23 mouse cellular contexts compared by ENCODE assay signal in genomic region chr7:27834131-27834530, GRCm38 (mm10). TPM values are rescaled to one million over a fixed set of nuclear protein-coding genes. Genes with fewer than 3 reads are reported as not detected.
DNase-seq lines count a peak whose midpoint lies in the region; ATAC-seq lines count a peak whose summit lies in the region.
"Had no signal": no experiment of that assay in that cellular context is flagged by ENCODE, and none has a peak within 500 bp of the region (broad histone marks: within the 10 kb centered on the region; RNA-seq: fewer than 3 reads in every experiment).

No protein-coding gene starts in this region.

- no peaks in the 10 kb centered on the region for H3K9me3 ChIP-seq in heart, embryonic 13.5 days
- no peaks in the 10 kb centered on the region for H3K9me3 ChIP-seq in megakaryocyte, embryonic 14.5 days
- H3K9me3 ChIP-seq: embryonic facial prominence, embryonic 13.5 days; embryonic facial prominence, embryonic 15.5 days; forebrain, embryonic 10.5 days; forebrain, embryonic 12.5 days had no signal

- WGBS in heart, embryonic 13.5 days = 57% methylated on average over 2 of the region's 2 CpGs

- H3K27me3 ChIP-seq in heart, embryonic 13.5 days (replicated peaks) = 0 out of 2 replicates have a peak, but pooled peaks cover 3% of the 10 kb centered on the region
- peaks cover 2% of the 10 kb centered on the region for H3K27me3 ChIP-seq in megakaryocyte, embryonic 14.5 days (replicated peaks)
- H3K27me3 ChIP-seq: embryonic facial prominence, embryonic 13.5 days; embryonic facial prominence, embryonic 15.5 days had no signal

- 0 out of 2 replicates have a peak, but pooled peaks have one; percentile 57 for ATAC-seq in heart, embryonic 13.5 days (ENCODE audit: extremely low read depth, insufficient number of reproducible peaks, low FRiP score, low TSS enrichment)
- no peak for ATAC-seq in megakaryocyte, adult 5-6 weeks (ENCODE audit: poor library complexity, severe bottlenecking)
- ATAC-seq: forebrain, embryonic 14.5 days; forebrain, embryonic 16.5 days had no signal

- peaks cover 3% of the 10 kb centered on the region for H3K4me1 ChIP-seq in heart, embryonic 13.5 days
- peaks cover 33% of the 10 kb centered on the region for H3K4me1 ChIP-seq in megakaryocyte, embryonic 14.5 days

- H3K4me2 ChIP-seq in heart, embryonic 13.5 days = no peak overlapping the region
- H3K4me2 ChIP-seq: embryonic facial prominence, embryonic 13.5 days; embryonic facial prominence, embryonic 15.5 days; forebrain, embryonic 12.5 days had no signal

- DNase-seq in heart, adult 11 months = peak; percentile 46
- no peak for DNase-seq in heart, adult 18-20 months
- no peak for DNase-seq in heart, postnatal 14 days
- DNase-seq: adrenal gland, adult 2 months; adrenal gland, postnatal 10 days; adrenal gland, postnatal 25 days; cerebellum, adult 11 months; cerebellum, adult 18-20 months; cerebellum, adult 8-10 months; cerebellum, adult 9-11 months; cerebellum, postnatal 14 days; cerebellum, postnatal 36 days; embryo, embryonic 11 days had no signal

- intact Hi-C loops in heart, postnatal 14 days (cut with DNase I) = no loop called here

- H3K27ac ChIP-seq in heart, embryonic 13.5 days (replicated peaks) = no peak overlapping the region
- H3K27ac ChIP-seq: embryonic facial prominence, embryonic 13.5 days; embryonic facial prominence, embryonic 15.5 days; forebrain, embryonic 10.5 days; forebrain, embryonic 12.5 days had no signal

- no peak overlapping the region for H3K9ac ChIP-seq in heart, embryonic 13.5 days
- H3K9ac ChIP-seq: embryonic facial prominence, embryonic 13.5 days; embryonic facial prominence, embryonic 15.5 days; forebrain, embryonic 12.5 days had no signal

- no peaks in the 10 kb centered on the region for H3K36me3 ChIP-seq in heart, embryonic 13.5 days
- H3K36me3 ChIP-seq in megakaryocyte, embryonic 14.5 days (replicated peaks; ENCODE audit: low read length) = no peaks in the 10 kb centered on the region
- H3K36me3 ChIP-seq: embryonic facial prominence, embryonic 13.5 days; embryonic facial prominence, embryonic 15.5 days; forebrain, embryonic 10.5 days; forebrain, embryonic 12.5 days had no signal

- H3K4me3 ChIP-seq in heart, embryonic 13.5 days = no peak overlapping the region
- peak overlapping the region; percentile 9 for H3K4me3 ChIP-seq in megakaryocyte, embryonic 14.5 days (replicated peaks)
- H3K4me3 ChIP-seq: embryonic facial prominence, embryonic 13.5 days; embryonic facial prominence, embryonic 15.5 days; erythroblast, embryonic 14.5 days; forebrain, embryonic 10.5 days; forebrain, embryonic 12.5 days had no signal

RNA-seq across cellular contexts. Expression of gene Zfp59, which starts 4.3 kb away (rescaled TPM):
- 1 to 10 TPM; 2.5 to 2.7 TPM for total RNA-seq in heart, adult 18-20 months (2021)
- polyA plus RNA-seq in heart, embryonic 13.5 days (2015; fragmentation: Nextera tagmentation; extraction: Ambion mirVana) = 4.5 and 5.6 TPM in 2 replicates
- total RNA-seq in heart, postnatal 14 days (2021) = 1 to 10 TPM; 2.1 to 2.5 TPM
- polyA plus RNA-seq in megakaryocyte, embryonic 14.5 days (2012; ENCODE audit: insufficient read depth, low replicate concordance) = not detected in 2 replicates
- 2.3 and 3.7 TPM in 2 replicates for total RNA-seq in megakaryocyte, adult 5-6 weeks (2015)
- total RNA-seq in megakaryocyte, adult 5-6 weeks (2017) = 2.3 and 3.7 TPM in 2 replicates
- polyA plus RNA-seq: erythroblast, embryonic 14.5 days had no signal

RNA-seq across cellular contexts. Expression of gene Zfp607a, which starts 23.2 kb away (rescaled TPM):
- total RNA-seq in heart, adult 18-20 months (2021) = 1 to 10 TPM; 2.2 to 3.1 TPM
- 3.5 and 3.8 TPM in 2 replicates for polyA plus RNA-seq in heart, embryonic 13.5 days (2015; fragmentation: Nextera tagmentation; extraction: Ambion mirVana)
- 1 to 10 TPM; 3.3 to 4.0 TPM for total RNA-seq in heart, postnatal 14 days (2021)
- not detected in 2 replicates for polyA plus RNA-seq in megakaryocyte, embryonic 14.5 days (2012; ENCODE audit: insufficient read depth, low replicate concordance)
- total RNA-seq in megakaryocyte, adult 5-6 weeks (2015) = 5.4 and 5.8 TPM in 2 replicates
- 9.0 and 10.0 TPM in 2 replicates for total RNA-seq in megakaryocyte, adult 5-6 weeks (2017)
- polyA plus RNA-seq: erythroblast, embryonic 14.5 days had no signal

RNA-seq across cellular contexts. Expression of gene Zfp626, which starts 27.1 kb away (rescaled TPM):
- 1 to 10 TPM; 4.6 to 5.9 TPM for total RNA-seq in heart, adult 18-20 months (2021)
- polyA plus RNA-seq in heart, embryonic 13.5 days (2015; fragmentation: Nextera tagmentation; extraction: Ambion mirVana) = 1.0 and 1.1 TPM in 2 replicates
- 1 to 10 TPM; 5.0 to 5.4 TPM for total RNA-seq in heart, postnatal 14 days (2021)
- polyA plus RNA-seq in megakaryocyte, embryonic 14.5 days (2012; ENCODE audit: insufficient read depth, low replicate concordance) = 0.03 TPM in 1 of 2 replicates, not detected in the other
- total RNA-seq in megakaryocyte, adult 5-6 weeks (2015) = 5.9 and 6.2 TPM in 2 replicates
- 5.0 and 5.4 TPM in 2 replicates for total RNA-seq in megakaryocyte, adult 5-6 weeks (2017)
